Mouse (Mus musculus) thymus, postnatal 14 days (tissue): ENCODE results near the gene Gm6164.
"Not testable (repeated sequence)": the region's sequence is repeated elsewhere in the genome, so short reads cannot be mapped to it uniquely, and the experiment has no call there.

Experiments
- DNase-seq: peaks from one replicate; pipeline ENCODE4 v3.0.0; 2021

Gene Gm6164

DNA sequence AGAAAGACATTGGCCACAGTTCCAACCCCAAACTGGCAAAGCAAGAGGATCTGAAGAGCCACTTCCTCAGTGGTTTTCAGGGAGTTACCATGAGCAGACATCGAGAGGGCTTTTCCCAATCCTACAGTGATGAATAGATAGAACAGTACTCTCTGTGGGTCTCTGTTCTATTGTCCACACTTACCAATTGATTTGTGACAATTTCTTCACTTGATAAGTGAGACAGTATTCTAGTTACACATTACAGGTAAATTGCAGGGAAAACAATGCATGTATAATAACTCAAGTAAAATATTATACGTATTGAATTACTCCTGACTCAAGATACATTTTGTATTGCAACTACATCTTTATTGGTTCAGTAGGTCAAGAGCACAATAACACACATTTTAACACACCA lies at the start of gene Gm6164:
Gene Gm6164 (minus strand): TSS at position 101 of the 400 bp plus-strand sequence.
- not testable (repeated sequence) for DNase-seq

DNA sequence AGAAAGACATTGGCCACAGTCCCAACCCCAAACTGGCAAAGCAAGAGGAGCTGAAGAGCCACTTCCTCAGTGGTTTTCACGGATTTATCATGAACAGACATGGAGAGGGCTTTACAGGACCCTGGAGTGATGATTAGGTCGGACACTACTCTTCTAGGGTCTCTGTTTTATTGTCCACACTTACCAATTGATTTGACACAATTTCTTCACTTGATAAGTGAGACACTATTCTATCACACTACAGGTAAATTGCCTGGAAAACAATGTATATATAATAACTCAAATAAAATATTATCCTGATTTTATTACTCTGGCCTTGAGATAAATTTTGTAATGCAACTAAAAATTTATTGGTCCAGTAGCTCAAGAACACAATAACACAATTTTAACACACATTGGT lies 28.3 kb upstream of the Gm6164 start, which contains the start of gene Gm4498:
Gene Gm4498 (minus strand): TSS at position 101 of the 400 bp plus-strand sequence.
- DNase-seq, result not testable (repeated sequence)

DNA sequence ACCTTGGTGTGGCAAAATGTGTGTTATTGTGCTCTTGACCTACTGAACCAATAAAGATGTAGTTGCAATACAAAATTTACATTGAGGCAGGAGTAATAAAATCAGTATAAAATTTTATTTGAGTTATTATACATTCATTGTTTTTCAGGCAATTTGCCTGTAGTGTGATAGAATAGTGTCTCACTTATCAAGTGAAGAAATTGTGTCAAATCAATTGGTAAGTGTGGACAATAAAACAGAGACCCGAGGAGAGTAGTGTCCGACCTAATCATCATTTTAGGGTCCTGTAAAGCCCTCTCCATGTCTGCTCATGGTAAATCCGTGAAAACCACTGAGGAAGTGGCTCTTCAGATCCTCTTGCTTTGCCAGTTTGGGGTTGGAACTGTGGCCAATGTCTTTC lies 12.0 kb downstream of the Gm6164 start, which contains the start of gene Vmn1r95:
Gene Vmn1r95 (plus strand): TSS at position 301 of the 400 bp plus-strand sequence.
- not testable (repeated sequence) for DNase-seq

DNA sequence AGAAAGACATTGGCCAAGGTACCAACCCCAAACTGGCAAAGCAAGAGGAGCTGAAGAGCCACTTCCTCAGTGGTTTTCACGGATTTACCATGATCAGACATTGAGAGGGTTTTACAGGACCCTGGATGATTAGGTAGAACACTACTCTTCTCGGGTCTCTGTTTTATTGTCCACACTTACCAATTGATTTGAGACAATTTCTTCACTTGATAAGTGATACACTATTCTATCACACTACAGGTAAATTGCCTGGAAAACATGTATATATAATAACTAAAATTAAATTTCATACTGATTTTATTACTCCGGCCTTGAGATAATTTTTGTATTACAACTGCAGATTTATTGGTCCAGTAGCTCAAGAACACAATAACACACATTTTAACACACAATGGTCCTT lies 37.1 kb downstream of the Gm6164 start, which contains the start of gene Vmn1r94:
Gene Vmn1r94 (minus strand): TSS at position 101 of the 400 bp plus-strand sequence.
- DNase-seq, result not testable (repeated sequence)
